Mouse (Mus musculus) gastrocnemius, postnatal 10 days (tissue): Measurements from ENCODE around the gene Prpf39. TPM values are rescaled to one million over a fixed set of nuclear protein-coding genes. Genes with fewer than 3 reads are reported as not detected.

Experiments
- total RNA-seq, 2 experiments: library from RNA; stranded (reverse); gene quantifications; 2 replicates each; pipeline ENCODE4 v1.2.3; 2021

Gene Prpf39
- total RNA-seq, 2 experiments from 2014 or later, result 17.4 to 28.7 TPM

Other genes with a start within 250 kb of the Prpf39 start
- 1 to 10 TPM; 5.0 to 6.1 TPM for gene Gm527, start 118.4 kb upstream of the Prpf39 start, total RNA-seq
- gene Klhl28, start 70.8 kb upstream of the Prpf39 start, total RNA-seq, result 10 to 100 TPM; 10.5 to 10.8 TPM
- 10 to 100 TPM; 10.8 to 12.8 TPM for gene Togaram1, start 70.5 kb upstream of the Prpf39 start, total RNA-seq
- gene Fkbp3, start 37.7 kb downstream of the Prpf39 start, total RNA-seq, result 100 to 1,000 TPM; 212 TPM
- 1 to 10 TPM; 3.9 to 7.1 TPM for gene Fancm, start 39.3 kb downstream of the Prpf39 start, total RNA-seq
- 1 to 10 TPM; 2.8 to 4.8 TPM for gene Mis18bp1, start 136.3 kb downstream of the Prpf39 start, total RNA-seq
- gene Wdr20rt, start 189.2 kb downstream of the Prpf39 start, total RNA-seq, result not detected